Mouse (Mus musculus) right cerebral cortex, postnatal 25 days (tissue): ENCODE measurements around the gene Mtcl1.

Source experiments
- DNase-seq: peaks from one replicate; pipeline ENCODE4 v3.0.0; 2022

Mtcl1 gene

DNA sequence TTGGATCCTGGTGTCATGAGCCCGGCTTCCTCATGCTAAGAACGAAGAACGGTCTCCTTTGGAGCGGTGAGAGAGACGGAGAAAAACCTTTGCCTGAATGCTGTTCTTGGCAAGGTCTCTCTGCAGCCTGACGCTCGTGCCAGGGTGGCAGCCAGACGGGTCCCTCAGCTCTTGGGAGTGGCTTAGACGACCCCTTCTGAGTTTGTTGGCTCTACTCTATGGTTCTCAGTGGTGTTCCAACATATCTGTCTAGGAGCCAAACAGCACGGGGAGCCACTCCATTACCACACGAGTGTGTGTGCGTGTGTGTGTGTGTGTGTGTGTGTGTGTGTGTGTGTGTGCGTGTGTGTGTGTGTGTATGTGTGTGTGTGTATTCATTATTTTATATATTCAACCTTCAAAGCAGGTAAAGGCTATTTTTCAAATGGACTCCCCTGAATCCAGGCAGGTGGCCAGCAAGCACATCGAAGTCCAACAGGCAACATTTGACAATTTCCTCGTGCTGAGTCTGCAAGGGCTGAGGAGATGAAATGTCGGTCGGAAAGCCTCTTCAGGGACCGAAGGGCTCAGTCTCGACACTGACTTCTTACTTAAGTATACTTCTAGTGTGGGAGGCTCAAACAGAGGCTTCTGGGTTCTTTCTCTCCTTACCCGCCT is 128.7 kb downstream of the Mtcl1 start:
- no peak for DNase-seq

DNA sequence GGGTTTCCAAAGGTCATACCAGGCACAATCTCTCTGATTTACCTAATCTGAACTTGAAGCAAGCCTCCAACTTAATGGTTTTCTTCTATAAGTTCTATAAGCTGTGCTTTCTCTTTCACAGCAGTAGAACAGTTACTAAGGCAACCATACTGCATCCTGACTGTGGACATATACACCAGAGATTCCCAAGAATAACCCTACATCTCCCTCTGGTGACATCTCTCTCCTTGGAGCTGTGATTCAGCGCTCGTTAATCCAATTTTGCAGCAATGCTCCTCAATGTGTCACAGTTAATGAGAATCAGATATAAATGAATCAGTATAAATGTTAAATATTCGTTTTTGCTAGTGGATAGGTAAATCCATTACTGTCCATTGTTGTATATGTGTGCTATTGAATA is 131.5 kb downstream of the Mtcl1 start:
- no peak for DNase-seq

DNA sequence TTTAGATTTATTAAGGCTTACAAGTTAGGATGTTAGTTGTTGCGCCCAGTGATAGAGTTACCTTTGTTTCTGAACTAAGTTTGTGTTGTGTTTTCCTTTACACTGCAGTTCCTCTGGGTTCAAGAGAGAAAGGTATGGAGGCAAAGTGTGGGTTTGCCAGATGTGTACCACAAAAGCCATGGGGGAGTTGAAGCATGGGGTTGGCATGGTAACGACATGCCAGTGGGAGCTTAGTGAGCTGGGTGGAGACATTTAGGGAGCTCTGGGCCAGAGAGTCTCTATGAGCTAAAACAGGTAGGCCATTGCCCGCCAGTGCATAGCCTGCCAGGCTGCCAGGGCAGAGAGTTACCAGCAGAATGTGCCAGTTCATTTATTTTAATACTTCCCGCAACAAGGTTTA is 132.0 kb downstream of the Mtcl1 start:
- DNase-seq = no peak

DNA sequence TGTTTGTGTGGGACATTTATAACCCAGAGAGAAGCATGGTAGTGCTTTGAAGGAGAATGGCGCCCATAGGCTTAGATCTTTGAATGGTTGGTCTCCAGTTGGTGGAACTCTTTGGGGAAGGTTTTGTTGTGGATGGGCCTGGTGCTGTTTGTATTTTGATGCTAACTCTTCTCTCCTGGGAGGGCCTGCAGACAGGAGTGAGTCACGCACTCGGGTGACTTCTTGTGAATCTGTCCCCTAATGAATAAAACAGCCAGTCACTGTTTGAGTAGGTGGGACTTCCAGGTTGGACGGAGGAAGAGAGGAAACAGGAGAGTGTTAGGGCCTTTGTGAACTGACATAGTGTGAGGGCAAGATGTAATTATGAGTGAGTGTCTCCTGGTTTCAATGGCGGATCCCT is 132.4 kb downstream of the Mtcl1 start:
- DNase-seq = no peak

DNA sequence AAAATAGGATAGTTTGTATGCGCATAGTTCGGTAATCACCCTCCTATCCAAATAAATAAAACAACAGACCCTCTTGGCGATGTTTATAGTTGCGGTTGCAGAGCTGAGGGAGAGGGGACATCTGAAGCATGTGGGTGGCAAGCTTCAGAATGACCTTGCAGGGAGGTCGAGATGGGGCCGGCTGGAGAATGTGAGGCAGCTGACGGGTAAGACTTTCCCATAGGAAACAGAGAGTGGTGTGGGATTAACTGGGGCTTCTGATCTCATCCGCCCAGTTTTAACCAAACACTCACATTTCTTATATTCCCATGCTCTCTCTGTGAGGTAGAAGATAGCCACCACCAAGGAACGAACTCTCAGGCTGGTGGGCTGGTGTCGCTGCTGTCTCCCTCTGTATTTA is 134.1 kb downstream of the Mtcl1 start:
- DNase-seq = no peak

DNA sequence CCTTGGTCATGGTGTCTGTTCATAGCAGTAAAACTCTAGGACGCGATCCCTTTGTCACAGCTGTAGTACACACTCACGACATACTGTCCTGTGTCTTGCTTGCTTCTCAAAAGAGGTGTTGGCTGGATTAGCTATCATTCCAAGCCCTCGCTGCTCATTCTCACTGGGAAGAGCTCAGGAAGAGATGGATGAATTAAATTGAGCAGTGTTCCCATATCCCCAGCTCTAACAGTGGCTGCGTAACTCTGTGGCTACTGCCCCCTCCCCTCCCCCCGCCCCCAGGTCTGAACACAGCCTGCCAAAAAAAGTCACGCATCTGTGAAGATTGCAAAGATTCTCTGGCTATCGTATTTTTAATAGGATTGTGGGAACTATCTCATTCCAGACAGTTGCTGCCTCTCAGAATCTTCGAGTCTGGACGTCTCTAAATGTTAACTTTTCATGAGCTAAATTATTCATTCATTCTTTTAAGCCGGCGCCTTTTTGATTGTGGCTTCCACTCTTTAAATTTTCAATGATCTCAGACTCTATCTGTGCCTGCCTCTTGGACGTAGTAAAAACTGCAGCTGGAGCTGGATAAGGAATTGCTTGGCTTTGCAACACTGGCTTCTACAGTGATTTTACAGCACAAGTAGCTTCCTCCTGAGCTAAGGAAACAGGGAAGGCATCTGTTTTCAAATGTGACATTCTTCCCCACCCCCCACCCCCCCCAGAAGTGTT is 134.8 kb downstream of the Mtcl1 start:
- DNase-seq = no peak

DNA sequence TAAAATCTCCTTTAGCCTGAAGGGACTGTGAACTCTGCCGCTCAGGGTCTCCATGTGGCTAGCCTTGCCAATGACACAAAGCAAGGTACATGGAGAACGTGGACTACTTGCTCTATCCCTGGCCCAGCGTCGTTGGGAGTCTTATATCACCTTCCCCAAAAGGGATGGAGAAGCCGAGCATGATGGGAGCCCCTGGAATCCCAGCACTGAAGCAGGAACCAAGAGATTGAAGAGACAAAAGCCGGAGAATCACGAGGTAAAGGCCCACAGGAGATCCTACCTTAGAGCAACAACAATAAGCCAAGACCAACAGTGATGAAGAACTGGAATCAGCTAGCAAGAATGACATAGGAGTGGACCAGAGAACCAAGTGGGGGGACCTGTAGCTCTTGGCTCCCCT is 147.6 kb downstream of the Mtcl1 start:
- no peak for DNase-seq

DNA sequence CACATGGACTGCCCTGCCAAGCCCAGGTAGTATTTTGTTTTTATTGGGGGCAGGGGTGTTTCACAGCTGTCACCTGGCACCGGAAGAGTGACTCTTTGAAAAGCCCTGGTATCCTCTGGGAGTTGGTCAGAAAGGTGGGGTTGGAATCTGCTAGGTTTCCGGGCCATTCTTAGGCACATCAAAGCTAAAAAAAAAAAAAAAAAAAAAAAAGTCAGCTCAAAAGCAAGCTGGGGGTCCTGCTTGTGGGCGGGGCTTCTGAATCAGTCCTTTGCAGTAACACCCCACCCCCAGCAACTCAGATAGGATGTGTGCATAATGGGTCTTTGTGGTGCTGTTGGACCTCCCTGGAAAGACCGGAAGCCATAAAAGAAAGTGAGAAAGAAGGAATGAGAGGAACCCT is 148.3 kb downstream of the Mtcl1 start:
- no peak for DNase-seq

DNA sequence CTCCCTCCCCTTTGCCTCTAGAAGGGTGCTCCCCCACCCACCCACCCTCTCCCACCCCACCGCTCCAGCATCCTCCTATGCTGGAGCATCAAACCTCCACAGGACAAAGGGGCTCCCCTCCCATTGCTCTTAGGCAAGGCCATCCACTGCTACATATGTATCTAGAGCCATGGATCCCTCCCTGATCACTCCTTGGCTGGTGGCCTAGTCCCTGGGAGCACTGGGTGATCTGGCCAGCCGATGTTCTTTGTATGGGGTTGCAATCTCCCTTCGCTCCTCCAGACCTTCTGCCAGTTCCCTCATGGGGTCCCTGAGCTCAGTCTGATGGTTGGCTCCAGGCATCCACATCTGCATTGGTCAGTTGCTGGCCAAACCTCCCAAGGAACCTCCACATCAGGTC is 151.8 kb downstream of the Mtcl1 start:
- no peak for DNase-seq

DNA sequence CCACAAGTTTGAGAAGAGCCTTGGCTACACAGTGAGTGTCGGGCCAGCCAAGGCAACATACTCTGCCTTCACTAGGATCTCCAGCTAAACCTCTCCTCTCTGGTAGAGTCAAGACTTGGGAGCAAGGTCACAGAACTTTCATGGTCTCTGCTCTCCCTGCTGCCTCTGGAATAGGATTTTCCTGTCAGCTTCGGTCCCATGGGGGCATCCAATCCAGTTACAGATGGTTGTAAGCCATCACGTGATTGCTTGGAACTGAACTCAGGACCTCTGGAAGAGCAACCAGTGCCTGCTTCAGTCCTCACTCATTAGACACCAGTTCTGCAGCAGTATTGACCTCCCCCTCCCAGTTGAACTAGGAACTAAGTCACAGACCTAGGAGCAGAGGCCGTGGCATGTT is 156.0 kb downstream of the Mtcl1 start:
- DNase-seq = no peak

DNA sequence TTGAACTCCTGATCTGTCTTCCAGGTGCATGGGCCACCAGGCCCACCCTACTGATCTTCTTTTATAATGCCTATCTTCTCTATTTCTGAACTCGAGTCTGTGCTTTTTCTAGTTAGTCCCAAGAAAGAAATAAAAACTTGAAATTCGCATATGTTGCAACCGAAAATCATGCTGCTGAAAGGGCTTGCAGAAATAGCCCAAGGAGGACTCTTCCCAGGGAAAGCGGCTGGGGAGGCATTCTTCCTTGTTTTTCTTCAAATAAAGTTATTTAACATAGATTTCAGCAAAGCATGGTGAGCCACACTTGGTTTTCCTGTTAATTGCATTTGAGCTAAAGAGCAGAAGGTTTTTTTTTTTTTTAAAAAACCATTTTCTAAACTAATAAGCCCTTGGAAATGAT is 159.7 kb downstream of the Mtcl1 start:
- DNase-seq = no peak
